Mouse (Mus musculus): ENCODE measurements around the gene Ptpn13. TPM values are rescaled to one million over a fixed set of nuclear protein-coding genes. Genes with fewer than 3 reads are reported as not detected.

Ptpn13 gene
- total RNA-seq, 2 experiments from 2014 or later, result 12.6 to 14.6 TPM

DNA sequence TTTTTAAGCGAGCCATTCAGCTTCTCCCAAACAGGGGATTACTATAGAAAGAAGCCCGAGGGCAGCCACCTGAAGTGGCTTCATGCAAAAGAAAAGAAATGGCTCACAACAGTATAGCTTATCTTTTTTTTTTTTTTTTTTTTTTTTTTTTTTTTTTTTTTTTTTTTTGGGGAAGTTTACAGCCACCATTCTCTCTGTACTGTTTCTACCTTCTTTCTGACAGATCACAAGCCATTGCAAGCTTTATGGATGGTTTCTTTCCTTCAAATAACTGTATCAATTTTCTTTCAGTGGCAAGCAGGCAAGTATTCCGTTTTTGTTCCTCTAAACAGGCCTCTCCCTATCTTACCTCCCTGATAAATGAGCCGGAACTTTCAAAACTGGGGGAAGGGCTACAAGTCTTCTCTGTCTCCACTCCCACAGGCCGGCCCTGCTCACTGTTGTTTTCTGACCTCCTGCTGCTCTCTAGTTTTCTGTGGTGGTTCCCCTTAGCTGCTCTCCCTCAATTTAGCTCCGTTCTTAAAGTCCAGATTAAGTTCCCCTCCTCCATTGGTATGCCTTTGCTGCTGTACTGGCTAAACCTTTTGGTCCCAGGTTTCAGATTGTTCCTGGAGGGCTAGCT lies 1.6 kb upstream of the Ptpn13 start:
- peak; percentile 12 for DNase-seq

DNA sequence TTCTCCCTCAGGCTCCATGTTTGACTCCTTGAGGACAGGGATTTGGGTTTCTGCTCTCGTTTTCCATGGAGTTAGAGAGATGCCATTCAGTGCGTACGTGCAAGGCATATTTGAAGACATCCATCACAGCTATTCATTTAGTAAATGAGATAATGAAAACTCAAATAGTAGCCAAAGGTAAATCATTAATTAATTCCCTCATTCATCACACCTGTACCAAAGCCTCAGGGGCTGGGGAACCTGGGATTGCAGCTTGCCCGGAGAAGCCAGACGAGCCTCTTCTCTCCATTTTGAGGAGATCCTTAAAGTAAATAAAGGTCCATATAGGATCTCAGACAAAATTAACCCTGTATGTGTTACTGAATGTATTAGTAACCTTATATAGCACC lies 1.1 kb upstream of the Ptpn13 start:
- DNase-seq, result no peak

DNA sequence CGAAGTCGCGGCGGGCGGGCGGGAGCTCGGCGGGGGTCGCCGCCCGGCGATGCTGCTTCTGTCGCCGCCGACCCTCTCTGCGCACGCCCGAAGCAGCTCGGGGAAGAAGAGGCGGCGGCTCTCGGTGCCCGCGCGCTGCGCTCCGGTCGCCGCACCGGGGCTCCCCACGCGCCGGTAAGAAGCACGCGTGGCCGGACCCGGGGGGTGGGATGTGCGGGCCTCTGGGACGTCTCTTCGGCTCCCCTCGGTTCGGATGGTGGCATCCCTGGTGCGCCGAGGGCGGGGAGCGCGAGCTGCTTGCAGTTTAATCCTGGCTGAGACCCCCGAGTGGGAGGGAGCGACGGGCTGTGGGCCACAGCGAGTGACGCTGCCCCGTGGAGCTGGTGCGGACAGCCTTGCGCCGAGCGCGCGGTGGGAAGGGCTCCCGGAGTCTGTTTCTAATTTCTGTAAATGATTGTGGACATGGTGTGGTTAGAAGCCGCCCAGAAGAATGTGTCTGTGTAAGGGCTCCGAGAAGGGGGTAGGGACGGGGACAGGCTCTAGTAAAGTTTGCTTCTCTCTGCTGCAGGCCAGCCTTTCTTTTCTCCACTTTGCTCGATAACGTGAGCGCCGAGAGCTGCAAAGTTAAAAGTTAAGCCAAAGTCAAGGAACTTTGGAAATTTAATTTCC lies 505 bp downstream of the Ptpn13 start:
- DNase-seq, result peak; percentile 62

DNA sequence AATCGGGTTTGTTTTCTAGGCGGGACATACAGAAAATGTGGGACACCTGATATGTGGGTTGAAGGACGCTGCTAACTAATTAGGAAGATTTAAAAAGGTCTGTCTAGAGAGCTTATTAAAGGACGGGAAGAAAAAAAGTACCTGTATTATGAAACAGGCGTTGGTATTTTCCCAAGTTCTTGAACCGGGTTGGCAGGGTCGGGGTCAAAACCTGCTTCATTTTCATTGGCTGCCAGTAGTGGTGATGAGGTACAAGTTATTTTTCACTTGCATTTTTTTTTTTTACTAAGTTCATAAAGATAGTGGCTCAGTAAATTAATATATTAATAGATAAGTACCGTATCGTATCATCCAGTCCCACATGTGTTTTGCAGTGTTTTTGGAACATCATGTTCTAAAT lies 1.3 kb downstream of the Ptpn13 start:
- DNase-seq, result no peak

DNA sequence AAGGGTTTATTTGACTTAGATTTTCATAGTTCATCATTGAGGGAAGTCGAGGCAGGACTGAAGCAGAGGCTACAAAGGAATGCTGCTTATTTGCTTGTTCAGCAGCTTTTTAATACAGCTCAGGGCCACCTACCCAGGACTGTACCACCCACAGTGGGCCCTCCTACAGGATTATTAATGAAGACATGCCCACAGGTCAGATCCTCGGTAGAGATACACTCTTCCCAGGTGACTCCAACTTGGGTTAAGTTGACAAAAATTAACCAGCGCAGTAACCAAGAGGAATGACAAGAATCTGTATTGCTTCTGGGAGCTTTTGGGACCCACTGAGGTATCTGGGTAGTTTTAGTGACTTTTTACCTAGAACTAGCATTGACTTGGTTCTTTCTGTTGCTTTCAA lies 6.0 kb downstream of the Ptpn13 start:
- DNase-seq, result no peak

DNA sequence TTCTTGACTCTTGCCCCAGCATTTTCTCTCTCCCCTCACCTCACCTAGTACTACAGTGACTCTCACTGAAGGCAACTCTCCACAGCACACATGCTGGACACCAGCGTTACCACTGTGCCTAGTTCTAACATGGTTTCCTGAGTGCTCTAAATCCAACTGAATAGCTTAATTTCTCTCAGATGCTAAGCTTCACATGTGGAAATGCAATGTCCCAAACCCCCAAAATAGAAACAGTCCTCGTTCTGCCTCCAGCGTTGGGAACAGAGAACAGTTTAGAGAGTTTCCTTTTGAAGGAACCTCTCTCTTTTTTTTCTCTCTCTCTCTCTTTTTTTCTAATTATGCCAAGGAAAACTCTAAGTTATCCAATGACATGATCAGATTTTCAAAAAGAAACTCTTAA lies 6.5 kb downstream of the Ptpn13 start:
- no peak for DNase-seq

DNA sequence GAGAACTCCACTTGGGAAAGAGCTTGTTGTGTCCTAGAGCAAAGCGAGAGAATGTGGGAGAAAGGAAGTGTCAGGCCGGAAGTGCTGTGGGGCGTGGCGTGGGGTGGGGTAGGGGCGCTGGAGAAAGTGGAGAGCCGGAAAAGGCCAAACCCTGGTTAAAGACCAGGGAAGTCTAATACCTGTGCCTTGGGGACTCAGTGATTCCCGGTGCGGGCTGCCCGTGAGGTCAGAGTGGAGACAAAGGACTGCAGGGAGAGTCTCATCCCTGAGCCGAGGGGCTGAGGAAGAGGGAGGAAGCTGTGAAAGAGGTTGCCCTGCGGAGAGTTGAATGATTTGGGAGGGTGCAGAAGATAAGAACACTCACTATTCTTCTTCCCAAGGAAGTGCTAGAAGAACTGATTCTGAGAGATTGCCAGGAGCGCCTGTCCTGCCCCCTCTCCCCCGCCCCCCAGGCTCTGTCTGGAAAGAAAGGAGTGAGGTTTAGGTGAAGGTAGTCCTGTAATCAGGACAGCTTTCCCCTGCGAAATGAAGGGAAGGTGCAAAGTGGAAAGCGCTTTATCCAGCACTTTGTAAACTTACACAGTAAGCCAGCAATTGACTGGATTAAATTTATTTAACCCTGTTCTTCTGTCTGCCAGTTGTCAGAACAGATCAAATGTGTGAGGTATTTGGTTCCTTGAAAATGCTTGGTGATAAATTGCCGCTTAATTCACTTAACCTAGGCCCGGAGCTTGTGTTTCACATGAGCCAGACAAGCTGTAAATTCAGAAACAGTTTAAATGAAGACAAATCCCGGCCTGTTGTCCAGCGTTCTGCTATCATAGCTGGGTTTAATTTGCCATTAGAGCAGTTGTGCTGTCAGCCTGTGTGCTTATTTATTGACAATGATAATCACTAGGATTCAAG lies 11.3 kb downstream of the Ptpn13 start:
- peak; percentile 53 for DNase-seq

DNA sequence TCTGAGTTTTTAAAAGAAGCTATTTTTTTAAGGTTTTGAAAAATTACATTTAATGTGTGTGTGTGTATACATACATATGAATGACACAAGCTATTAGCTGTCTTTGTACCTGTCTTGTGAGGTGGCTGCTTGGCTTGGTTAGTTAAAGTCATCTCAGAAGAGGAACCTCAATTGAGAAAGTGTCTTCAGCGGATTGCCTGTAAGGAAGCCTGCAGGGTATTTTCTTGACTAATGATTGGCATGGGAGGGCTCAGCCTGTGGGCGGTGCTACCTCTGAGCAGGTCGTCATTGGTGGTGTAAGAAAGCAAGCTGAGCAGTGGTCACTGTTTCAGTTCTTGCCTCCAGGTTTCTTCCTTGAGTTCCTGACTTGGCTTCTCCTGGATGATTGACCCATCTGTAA lies 12.7 kb downstream of the Ptpn13 start:
- DNase-seq, result no peak

DNA sequence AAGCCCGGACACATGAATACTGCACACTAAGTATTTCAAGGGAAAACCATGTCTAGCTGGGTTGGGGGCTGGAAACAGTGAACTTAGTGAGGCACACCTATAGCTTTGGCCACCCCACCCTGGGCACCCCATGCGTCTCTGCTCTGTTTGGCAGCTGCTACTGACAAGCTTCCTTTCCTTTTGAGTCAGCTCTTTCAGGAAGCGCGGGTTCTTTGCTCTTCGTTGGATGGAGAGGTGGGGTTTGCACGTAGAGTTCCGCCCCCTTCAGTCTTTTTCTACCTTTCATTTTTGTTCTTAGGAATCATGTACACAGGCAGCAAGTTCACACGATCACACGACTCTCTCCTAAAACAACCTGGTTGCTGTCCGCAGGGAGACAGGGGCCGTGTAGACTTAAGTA lies 14.2 kb downstream of the Ptpn13 start:
- no peak for DNase-seq

DNA sequence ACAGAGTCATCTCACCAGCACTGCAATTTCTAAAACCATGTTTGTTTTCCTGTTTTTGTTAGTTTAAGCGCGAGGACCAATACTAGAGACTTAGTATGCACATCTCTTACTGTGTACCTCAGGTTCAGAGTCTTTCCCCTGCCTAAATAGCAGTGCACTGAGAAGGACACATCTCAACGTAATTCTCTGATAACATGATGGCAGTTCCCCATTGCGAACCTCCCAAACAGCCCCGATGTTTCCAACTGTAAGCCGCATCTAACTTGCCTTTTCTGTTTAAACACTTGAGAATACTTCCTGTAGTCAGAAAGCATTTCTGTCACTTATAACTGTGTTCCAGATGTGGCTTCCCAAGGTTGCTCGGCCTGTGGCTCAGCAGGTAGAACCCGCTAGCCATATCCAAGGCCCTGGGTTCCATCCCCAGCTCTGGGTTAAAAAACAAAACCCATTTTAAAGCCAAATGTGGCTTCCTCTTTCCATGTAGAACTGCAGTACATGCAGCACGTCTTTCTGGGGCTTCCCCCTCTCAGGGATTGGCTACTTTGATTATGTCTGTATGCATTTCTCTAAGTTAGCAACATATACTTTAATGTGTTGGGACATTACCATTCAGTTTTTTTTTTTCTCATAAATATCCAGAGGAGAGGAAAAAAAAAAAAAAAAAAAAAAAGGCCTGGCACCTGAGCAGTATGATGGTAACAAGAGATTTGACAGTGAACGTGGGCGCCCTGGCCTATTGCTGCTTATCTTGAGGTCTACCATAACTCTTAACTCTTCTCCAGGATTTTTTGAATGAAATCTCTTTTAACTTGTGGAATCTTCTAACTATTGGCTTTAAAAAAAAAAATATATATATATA lies 15.7 kb downstream of the Ptpn13 start:
- DNase-seq, result no peak

DNA sequence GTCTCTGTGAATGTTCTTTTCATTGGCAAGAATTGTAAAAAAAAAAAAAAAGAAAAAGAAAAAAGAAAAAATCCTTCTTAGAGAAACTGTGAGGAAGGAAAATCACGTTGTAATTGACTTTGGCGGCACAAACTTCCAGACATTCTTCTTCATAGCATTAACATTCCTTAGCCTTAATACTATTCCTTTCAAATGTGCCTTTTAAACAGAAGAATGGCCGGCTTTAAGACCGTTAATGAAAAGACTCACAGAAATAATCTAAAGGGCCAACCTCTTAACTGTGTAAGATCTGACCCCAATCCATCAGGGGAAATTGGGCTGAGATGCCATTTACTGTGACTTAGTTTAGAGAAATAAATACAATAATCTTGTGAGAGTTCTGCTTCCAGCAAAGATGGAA lies 16.7 kb downstream of the Ptpn13 start:
- no peak for DNase-seq

DNA sequence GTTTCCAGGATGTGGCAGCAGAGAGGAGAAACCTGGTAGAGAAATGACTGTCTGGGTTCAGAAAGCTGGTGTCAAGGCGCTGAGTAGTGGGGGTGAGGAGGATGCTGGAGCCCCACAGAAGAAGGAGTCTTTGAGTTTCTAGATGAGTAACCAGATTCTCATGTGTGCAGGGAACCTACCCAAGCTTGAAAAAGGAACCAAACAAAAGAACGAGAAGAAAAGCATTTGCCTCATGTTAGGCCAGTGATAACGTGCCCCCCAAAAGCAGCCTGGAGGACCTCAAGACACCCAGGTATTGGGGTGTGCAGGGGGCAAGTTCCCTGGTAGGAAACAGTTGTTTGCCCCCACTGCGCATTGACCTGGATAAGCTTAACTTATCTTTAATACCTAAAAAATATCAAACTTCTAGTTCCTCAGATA lies 17.3 kb downstream of the Ptpn13 start:
- DNase-seq, result no peak

DNA sequence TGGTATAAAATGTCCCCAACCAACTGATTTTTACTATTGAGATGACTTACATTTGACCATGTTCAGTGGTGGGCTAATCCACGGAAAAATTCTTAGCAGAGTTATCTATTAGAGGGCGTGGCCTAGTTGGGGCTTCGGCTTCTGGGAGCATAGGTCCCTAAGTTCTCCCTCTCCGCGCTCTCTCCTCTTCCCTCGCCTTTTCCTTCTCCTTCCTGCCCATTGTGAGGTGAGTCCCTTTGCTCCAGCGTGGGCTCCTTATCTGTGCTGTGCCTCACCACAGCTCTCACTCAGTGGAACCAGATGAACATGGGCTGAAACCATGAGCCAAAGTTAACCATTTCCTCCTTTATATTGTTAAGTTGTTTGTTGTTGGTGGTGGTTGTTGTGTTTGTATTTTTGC lies 17.9 kb downstream of the Ptpn13 start:
- no peak for DNase-seq

DNA sequence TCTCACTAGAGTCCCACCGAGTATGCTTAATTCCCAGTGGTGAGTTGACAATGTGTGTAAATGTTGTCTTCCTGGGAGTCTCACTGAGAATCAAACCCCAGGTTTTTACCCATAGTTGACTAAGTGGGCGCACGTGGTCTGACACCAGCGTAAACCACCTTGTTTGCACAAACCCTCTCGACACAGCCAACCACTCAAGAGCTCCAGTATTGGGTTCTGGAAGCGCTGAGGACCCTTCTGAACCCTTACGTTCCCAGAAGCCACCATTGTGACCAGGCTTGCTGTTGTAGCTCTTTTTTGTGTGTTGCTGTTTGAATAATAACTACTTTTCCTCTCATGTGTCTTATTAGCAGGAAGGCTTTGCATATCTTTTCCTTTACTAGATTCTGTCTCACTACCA lies 20.4 kb downstream of the Ptpn13 start:
- DNase-seq, result no peak

DNA sequence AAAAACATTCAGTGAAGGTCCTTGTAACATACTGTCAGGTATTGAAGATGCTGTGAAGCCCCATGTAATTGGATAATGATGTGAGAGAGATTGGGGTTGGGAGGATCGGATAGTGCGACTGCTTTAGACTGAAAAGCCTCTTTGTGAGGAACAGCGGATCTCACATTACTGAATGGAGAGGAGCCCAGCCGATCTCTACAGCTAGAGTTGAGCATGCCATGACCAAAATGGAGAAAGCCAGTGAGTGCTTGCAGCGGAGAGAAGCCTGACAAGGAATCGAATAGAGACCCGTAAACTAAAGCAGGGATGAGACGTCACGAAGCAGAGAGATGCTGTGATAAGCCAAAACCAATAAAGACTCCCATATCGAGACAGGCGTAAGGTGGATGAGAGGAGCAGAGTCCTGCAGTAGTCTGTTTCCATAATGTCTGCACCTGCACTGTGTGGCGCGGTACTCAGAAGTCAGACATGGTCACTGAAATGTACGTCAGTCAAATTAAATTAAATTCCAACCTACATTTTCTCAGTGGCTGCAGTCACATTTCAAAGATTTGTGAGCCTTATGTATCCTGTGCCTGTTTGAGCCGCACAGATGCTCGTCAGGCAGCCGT lies 22.9 kb downstream of the Ptpn13 start:
- DNase-seq, result no peak

DNA sequence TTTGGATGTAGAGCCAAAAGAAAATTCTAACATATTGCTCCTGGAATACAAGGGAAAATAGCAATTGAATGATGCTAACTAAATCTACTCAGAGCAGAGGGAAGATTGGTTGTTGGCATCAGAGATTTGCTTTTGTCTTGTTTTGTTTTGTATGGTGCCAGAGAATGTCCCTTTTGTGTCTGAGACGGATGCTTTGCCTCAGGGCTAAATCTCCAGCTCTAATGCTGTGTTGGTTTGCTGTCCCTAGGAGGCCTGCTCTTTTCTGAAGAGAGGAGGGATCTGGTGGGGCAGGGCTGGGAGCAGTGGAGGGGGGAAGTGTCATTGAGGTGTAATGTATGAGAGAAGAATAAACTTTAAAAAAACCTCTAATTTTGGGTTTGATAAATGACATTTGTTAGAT lies 23.5 kb downstream of the Ptpn13 start:
- no peak for DNase-seq

DNA sequence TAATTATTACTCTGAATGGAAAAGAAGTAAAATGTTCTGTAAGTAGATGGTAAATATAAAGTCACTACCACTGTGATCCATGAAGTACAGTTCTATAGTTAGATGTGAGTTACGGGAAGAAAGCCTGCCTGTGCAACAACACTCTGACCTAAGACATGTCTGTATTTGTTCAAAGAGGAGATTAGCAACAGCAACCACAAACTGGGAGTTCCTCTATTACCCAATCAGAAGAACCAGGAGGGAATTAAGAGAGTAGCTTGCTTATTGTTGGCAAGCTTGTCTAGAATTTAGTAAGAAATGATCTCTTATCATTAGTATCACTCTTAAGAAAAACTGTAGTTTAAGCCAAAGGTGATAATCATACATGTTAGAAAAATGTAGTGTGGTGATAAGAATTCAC lies 25.7 kb downstream of the Ptpn13 start:
- DNase-seq, result no peak

DNA sequence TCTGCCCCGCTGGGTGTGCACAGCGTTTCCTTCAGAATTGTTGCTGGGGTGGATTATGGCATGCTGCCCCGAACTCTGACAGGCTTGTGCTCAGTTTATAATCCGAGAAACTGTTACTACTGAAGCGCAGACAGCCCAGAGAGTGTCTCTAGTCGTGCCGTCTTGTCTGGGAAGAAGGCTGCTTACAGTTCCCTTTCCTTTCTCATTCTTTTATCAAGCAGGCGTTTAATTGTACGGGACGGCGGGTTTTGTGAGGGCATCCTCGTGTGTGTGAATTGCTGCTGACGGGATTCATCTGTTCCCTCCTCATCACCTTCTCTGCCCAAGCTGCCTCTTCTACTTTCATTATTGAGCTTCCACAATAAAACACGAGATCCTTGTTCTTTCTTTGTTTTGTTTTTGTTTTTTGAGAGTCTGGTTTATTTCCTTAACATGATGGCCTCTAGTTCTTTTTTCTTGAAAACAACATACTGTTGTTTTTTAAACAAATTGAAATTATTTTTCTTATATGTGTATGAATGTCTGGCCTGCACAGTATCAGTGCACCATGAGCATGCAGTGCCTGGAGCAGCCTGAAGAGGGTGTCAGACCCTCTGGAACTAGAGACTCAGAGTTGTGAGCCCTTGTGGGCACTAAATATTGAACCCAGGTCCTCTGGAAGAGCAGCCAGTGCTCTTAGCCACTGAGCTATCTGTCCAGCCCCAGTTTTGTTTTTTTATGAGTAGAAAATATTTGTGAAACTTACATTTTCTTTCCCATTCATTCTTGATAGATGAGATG lies 28.6 kb downstream of the Ptpn13 start:
- no peak for DNase-seq

DNA sequence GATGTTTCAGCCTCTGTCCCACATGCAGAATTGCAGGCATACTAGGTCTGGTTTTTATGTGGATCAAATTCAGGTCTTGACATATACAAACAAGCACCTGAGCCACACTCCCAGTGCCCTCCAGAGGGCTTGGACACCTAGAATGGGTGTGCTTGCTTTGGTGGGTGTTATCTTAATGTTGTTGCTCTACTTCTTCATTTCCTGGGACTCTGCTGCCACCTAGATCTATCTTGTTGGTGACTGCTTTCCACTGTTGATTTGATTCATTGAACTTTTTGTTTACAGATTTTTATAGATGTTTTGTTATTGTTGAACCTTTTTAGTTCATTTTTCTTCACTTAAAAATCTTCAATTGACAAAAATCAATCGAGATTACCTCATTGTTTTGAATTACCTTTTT lies 31.8 kb downstream of the Ptpn13 start:
- no peak for DNase-seq

DNA sequence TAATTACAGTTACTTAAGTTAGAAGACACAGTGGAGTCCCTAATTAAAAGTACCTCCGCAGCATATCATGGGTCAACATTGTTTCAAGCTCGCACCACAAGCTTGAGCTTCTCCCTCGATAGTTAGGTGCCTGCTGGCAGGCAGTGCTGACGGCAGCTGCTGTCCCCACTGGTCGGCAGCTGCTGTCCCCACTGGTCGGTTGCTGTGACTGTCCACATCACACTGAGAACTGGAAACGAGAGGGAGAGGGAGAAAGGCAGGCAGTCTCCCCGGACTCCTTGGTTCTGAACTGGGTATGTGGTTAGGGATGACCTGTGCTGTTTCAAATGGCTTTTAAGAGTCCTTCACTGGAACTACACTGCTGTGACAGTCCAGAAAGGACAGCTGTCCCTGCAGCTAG lies 33.4 kb downstream of the Ptpn13 start:
- DNase-seq, result peak; percentile 18

DNA sequence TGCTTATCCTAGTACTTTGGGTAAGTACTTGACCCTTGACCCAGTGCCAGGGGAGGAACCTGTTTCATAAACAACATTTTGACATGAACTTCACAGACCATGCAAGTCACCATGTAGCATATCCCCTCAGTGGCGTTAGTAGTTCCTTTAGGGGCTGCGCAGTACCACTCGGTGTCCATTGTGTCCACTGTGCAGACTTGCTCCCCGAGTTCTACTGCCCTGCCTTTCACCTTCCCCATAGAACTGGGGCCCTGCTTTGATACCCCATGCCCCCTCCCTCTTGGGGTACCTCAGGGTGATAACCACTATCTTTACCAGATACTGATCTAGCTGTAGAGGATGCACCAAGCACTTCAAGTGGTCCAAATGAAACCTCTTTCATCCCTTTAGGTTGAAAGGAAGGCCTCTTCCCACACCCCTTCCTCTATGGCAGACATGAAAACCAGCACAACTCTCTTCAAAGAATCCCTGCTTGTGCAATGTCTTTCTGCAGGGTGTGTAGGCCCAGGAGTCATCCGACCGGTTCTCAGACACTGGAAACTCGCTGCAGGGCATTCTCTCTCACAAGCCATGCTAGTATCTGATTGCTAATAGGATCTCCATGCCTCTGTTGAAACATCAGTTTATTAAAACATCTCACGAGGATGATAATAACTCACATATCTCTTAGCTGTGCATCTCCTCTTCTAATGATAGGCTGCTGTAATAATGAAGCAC lies 34.1 kb downstream of the Ptpn13 start:
- no peak for DNase-seq
